Mouse (Mus musculus): ENCODE data around the gene Metap1. TPM values are rescaled to one million over a fixed set of nuclear protein-coding genes. Genes with fewer than 3 reads are reported as not detected.

Gene Metap1
- polyA plus RNA-seq, 1 experiment from 2014 or later = 38.5 TPM

DNA sequence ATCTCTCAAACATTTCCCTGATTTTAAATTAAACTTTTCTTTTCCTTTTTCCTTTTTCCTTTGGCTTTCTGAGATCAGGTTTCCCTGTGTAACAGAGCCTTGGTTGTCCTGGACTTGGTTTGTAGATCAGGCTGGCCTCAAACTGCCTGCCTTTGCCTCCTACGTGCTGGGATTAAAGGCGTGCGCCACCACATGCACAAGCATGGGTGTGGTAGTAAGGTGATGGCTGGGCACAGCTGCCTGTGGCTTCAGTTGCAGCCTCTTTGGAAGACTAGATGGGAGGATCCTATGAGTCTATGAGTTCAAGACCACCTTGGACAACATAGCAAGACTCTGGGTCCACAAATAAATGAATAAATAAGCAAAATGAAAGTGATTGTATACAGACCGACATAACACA is 34.6 kb upstream of the Metap1 start:
- WGBS = 86% methylated on average over 4 of the region's 4 CpGs
- no peak overlapping the region for H3K9ac ChIP-seq

GRCm38 (mm10) chr3:138519218-138519617 is 29.9 kb upstream of the Metap1 start:
- Histone ChIP-seq H3K4me3 (no peak overlapping the region), H3K27me3 (no peaks in the 10 kb centered on the region), H3K4me2 (no peak overlapping the region), H3K9me3 (no peaks in the 10 kb centered on the region), H3K27ac (no peak overlapping the region), H3K36me3 (no peaks in the 10 kb centered on the region), H3K9ac (no peak overlapping the region), H3K4me1 (no peaks in the 10 kb centered on the region)
- ATAC-seq (ENCODE audit: insufficient number of reproducible peaks, low FRiP score, low TSS enrichment, low read depth) = no peak
- 73% methylated on average over 6 of the region's 6 CpGs for WGBS

More for the DNA sequence above, 34.6 kb upstream of the Metap1 start:
- H3K4me3 ChIP-seq = no peak overlapping the region
- no peaks in the 10 kb centered on the region for H3K36me3 ChIP-seq
- no peaks in the 10 kb centered on the region for H3K27me3 ChIP-seq
- no peaks in the 10 kb centered on the region for H3K9me3 ChIP-seq
- H3K4me1 ChIP-seq = peaks cover 12% of the 10 kb centered on the region
- no peak overlapping the region for H3K27ac ChIP-seq
- ATAC-seq (ENCODE audit: insufficient number of reproducible peaks, low FRiP score, low TSS enrichment, low read depth) = no peak
- no peak overlapping the region for H3K4me2 ChIP-seq

DNA sequence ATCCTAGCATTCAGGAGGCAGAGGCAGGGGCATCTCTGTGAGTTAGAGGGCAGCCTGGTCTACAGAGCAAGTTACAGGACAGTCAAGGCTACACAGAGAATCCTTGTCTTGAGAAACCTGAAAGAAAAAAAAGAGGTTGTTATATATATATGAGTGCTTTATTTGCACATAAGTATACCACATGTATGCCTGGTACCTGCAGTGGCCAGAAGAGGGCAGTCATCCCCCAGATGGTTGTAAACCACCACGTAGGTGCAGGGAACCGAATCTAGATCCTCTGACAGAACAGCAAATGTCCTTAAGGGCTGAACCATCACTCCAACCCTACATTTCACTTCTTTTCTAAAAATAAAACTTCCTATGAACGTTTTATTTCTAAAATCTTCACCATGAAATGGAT is 28.6 kb upstream of the Metap1 start:
- 62% methylated on average over 3 of the region's 3 CpGs for WGBS

GRCm38 (mm10) chr3:138515656-138516370 is 26.5 kb upstream of the Metap1 start:
- Histone ChIP-seq H3K4me2 (no peak overlapping the region), H3K9ac (no peak overlapping the region), H3K27ac (no peak overlapping the region), H3K27me3 (no peaks in the 10 kb centered on the region), H3K9me3 (no peaks in the 10 kb centered on the region), H3K4me3 (no peak overlapping the region), H3K4me1 (0 out of 2 replicates have a peak, but pooled peaks cover 2% of the 10 kb centered on the region), H3K36me3 (no peaks in the 10 kb centered on the region)
- no peak for ATAC-seq (ENCODE audit: insufficient number of reproducible peaks, low FRiP score, low TSS enrichment, low read depth)
- 65% methylated on average over 10 of the region's 10 CpGs for WGBS

More for the DNA sequence above, 28.6 kb upstream of the Metap1 start:
- Histone ChIP-seq H3K9me3 (no peaks in the 10 kb centered on the region), H3K4me2 (no peak overlapping the region), H3K36me3 (no peaks in the 10 kb centered on the region), H3K4me3 (no peak overlapping the region), H3K9ac (no peak overlapping the region), H3K27me3 (no peaks in the 10 kb centered on the region), H3K4me1 (0 out of 2 replicates have a peak, but pooled peaks cover 2% of the 10 kb centered on the region), H3K27ac (no peak overlapping the region)
- ATAC-seq (ENCODE audit: insufficient number of reproducible peaks, low FRiP score, low TSS enrichment, low read depth) = no peak

DNA sequence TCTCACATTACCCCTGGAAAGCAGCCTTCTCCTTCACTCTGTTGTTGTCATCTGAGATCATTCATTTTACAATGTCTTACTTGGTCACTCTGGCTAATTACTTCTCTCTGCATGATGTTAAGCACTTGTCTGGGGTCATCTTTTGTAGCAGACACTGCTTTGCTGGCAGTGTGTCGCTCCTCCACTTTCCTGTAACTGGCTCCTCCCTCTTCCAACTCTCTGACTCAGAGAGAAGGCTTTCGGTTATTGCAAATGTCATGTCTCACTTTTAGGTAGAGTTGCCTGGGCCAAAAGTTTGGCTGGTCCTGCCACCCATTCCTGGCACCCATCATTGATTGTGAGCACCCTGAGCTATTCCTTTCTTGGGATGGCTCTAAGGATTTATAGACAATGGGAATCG is 25.4 kb upstream of the Metap1 start:
- Histone ChIP-seq H3K9ac (no peak overlapping the region), H3K27me3 (no peaks in the 10 kb centered on the region), H3K4me3 (no peak overlapping the region), H3K27ac (no peak overlapping the region), H3K9me3 (no peaks in the 10 kb centered on the region), H3K4me2 (no peak overlapping the region), H3K4me1 (0 out of 2 replicates have a peak, but pooled peaks cover 2% of the 10 kb centered on the region), H3K36me3 (no peaks in the 10 kb centered on the region)
- ATAC-seq (ENCODE audit: insufficient number of reproducible peaks, low FRiP score, low TSS enrichment, low read depth) = no peak
- WGBS = 76% methylated on average over 3 of the region's 3 CpGs

DNA sequence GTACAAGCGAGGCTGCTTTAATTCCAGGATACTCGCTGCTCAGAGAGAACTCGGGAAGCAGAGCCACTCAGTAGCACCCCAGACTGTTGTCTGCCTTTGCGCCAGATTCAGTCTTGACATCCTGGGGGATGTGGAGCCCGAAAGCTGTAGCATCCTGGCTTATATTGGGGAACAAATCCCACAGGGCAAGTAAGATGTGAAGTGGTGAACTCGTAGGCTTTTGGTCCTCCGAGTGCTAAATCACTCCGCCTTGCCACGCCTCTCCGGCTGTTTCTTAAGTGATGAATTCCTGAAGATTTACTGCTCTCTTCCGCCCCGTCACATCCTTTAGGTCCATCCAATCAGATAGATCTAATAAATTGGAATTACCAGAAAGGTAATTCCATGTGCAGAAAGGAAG is 23.9 kb upstream of the Metap1 start:
- H3K27me3 ChIP-seq = no peaks in the 10 kb centered on the region
- H3K4me3 ChIP-seq = peak overlapping the region; percentile 14
- H3K4me1 ChIP-seq = 0 out of 2 replicates have a peak, but pooled peaks cover 2% of the 10 kb centered on the region
- no peaks in the 10 kb centered on the region for H3K9me3 ChIP-seq
- no peak overlapping the region for H3K27ac ChIP-seq
- H3K36me3 ChIP-seq = no peaks in the 10 kb centered on the region
- H3K9ac ChIP-seq = no peak overlapping the region
- ATAC-seq (ENCODE audit: insufficient number of reproducible peaks, low FRiP score, low TSS enrichment, low read depth) = no peak
- H3K4me2 ChIP-seq = peak overlapping the region; percentile 20
- WGBS = 38% methylated on average over 12 of the region's 12 CpGs

DNA sequence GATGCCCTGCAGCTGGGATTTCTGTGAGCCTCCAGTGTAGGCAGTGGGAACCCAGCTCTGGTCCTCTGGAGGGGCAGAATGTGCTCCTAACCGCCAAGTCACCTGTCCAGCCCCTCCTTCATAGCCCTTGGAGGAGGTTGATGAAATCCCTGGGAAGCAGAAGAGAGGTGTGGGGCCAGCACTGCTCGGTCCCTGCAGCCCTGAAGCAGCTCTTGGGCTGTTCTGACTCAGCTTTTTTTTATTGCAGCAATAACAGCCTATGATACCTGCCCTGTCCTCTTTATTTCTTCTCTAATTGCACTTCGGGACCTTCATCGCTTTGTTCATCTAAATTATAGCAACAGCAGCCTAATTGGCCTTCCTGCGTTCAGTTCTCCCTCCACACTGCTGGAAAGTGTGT is 21.2 kb upstream of the Metap1 start:
- Histone ChIP-seq H3K27me3 (no peaks in the 10 kb centered on the region), H3K36me3 (no peaks in the 10 kb centered on the region), H3K4me2 (no peak overlapping the region), H3K9ac (no peak overlapping the region), H3K4me1 (0 out of 2 replicates have a peak, but pooled peaks cover 2% of the 10 kb centered on the region), H3K4me3 (no peak overlapping the region), H3K9me3 (no peaks in the 10 kb centered on the region), H3K27ac (no peak overlapping the region)
- ATAC-seq (ENCODE audit: insufficient number of reproducible peaks, low FRiP score, low TSS enrichment, low read depth) = no peak
- WGBS = 40% methylated on average over 5 of the region's 5 CpGs

DNA sequence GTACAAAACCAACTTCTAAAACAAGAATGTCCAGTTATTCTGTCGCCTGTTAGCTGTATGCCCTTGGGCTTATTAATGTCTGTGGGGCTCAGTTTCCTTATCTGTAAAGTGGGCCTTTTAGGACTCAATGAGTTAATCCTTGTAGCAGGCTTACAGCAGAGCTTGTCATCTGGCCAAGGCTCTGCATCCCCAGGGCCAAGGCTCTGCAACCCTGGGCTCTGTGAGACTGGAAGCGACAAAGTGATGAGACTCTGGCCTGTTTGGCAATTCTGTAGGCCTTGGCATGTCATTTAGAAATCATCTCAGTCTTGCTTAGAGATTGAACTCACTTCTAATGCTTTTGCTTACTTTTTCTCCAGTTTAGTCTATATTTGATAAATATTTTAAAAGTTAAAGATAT is 20.3 kb upstream of the Metap1 start:
- 0 out of 2 replicates have a peak, but pooled peaks cover 2% of the 10 kb centered on the region for H3K4me1 ChIP-seq
- 78% methylated on average over 2 of the region's 2 CpGs for WGBS
- H3K27ac ChIP-seq = no peak overlapping the region
- H3K4me3 ChIP-seq = no peak overlapping the region
- no peak overlapping the region for H3K9ac ChIP-seq
- no peaks in the 10 kb centered on the region for H3K36me3 ChIP-seq
- H3K9me3 ChIP-seq = no peaks in the 10 kb centered on the region
- H3K4me2 ChIP-seq = no peak overlapping the region
- H3K27me3 ChIP-seq = no peaks in the 10 kb centered on the region
- ATAC-seq (ENCODE audit: insufficient number of reproducible peaks, low FRiP score, low TSS enrichment, low read depth) = no peak

- no peaks in the 10 kb centered on the region for H3K4me1 ChIP-seq
Measured at GRCm38 (mm10) chr3:138506749-138507148, 17.4 kb upstream of the Metap1 start.

DNA sequence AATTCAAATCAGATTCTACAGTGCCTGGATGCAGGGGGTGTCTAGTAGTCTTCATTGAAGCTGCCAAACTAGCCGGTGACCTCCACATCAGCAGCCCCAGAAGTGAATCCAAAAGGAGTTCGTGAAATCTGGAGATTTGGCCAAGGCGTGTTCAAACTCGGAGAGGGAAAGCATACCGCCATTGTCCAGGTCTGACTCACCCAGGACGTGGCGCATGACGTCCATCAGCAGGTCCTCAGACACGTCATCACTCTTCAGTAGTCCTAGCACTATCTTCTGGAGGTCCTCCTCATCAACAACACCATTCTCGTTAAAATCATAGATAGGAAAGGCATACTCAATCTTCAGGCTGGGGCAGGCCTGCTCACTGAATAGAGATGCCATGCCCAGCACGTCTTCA is 14.4 kb upstream of the Metap1 start:
- Histone ChIP-seq H3K36me3 (no peaks in the 10 kb centered on the region), H3K9me3 (no peaks in the 10 kb centered on the region), H3K4me3 (no peak overlapping the region), H3K27me3 (no peaks in the 10 kb centered on the region), H3K4me2 (no peak overlapping the region), H3K27ac (no peak overlapping the region), H3K9ac (no peak overlapping the region), H3K4me1 (no peaks in the 10 kb centered on the region)
- WGBS = 87% methylated on average over 11 of the region's 11 CpGs
- no peak for ATAC-seq (ENCODE audit: insufficient number of reproducible peaks, low FRiP score, low TSS enrichment, low read depth)

More at GRCm38 (mm10) chr3:138506749-138507148, 17.4 kb upstream of the Metap1 start:
- Histone ChIP-seq H3K27me3 (no peaks in the 10 kb centered on the region), H3K9ac (no peak overlapping the region), H3K36me3 (no peaks in the 10 kb centered on the region), H3K27ac (no peak overlapping the region), H3K9me3 (no peaks in the 10 kb centered on the region), H3K4me3 (no peak overlapping the region), H3K4me2 (no peak overlapping the region)
- no peak for ATAC-seq (ENCODE audit: insufficient number of reproducible peaks, low FRiP score, low TSS enrichment, low read depth)
- WGBS = 55% methylated on average over 6 of the region's 6 CpGs

DNA sequence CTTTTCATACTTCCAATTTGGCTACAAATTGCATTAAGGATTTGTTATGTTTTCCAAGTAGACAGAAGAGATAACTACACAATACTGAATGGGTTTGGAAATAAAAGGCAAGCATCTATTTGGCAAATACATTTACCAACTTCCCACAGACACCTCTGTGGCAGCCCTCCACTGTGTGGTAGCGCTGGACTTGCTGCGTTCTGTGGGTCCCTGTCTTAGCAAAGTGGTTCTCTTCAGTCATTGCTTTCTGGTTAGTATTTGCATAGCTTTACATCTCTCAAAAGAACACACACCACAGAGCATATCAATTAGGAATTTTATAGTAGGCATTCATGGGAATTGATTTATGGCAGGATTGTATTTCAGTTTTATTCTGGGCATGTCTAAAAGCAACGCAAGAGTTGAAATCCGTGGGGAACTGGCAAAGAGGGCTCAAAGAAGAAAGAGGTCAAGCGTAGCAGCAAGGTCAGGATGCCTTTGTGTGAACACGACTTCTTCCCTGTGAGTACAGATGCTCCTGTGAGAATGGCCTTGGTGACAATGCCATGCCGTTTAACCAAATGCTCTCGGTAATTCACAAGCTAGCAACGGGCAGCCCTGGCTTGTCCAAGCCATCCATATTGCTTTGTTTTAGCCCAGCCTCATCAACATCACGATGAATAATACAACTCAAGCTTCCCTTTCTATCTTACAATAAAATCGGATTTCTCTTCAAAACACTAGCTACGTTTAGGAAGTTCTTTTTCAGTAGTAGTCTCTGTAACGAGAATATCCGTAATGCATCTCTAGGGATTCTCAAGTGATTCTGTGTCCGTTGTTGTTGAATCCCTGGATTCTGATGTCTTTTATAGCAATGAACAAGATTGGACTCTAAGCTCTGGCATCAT is 10.8 kb upstream of the Metap1 start:
- H3K9me3 ChIP-seq = no peaks in the 10 kb centered on the region
- H3K4me3 ChIP-seq = no peak overlapping the region
- no peak overlapping the region for H3K4me2 ChIP-seq
- H3K27ac ChIP-seq = no peak overlapping the region
- ATAC-seq (ENCODE audit: insufficient number of reproducible peaks, low FRiP score, low TSS enrichment, low read depth) = no peak
- H3K27me3 ChIP-seq = no peaks in the 10 kb centered on the region
- WGBS = 64% methylated on average over 15 of the region's 15 CpGs
- no peak overlapping the region for H3K9ac ChIP-seq
- H3K36me3 ChIP-seq = no peaks in the 10 kb centered on the region
- H3K4me1 ChIP-seq = no peaks in the 10 kb centered on the region

- no peak for ATAC-seq (ENCODE audit: insufficient number of reproducible peaks, low FRiP score, low TSS enrichment, low read depth)
- H3K36me3 ChIP-seq = no peaks in the 10 kb centered on the region
- 50% methylated on average over 4 of the region's 4 CpGs for WGBS
- no peak overlapping the region for H3K4me2 ChIP-seq
- no peaks in the 10 kb centered on the region for H3K9me3 ChIP-seq
- no peaks in the 10 kb centered on the region for H3K27me3 ChIP-seq
- H3K4me1 ChIP-seq = no peaks in the 10 kb centered on the region
- H3K27ac ChIP-seq = no peak overlapping the region
- H3K9ac ChIP-seq = no peak overlapping the region
- no peak overlapping the region for H3K4me3 ChIP-seq
Measured at GRCm38 (mm10) chr3:138498731-138499130, 9.4 kb upstream of the Metap1 start.
